Mouse (Mus musculus): Measurements from ENCODE around the gene Dcx.

Gene Dcx

DNA sequence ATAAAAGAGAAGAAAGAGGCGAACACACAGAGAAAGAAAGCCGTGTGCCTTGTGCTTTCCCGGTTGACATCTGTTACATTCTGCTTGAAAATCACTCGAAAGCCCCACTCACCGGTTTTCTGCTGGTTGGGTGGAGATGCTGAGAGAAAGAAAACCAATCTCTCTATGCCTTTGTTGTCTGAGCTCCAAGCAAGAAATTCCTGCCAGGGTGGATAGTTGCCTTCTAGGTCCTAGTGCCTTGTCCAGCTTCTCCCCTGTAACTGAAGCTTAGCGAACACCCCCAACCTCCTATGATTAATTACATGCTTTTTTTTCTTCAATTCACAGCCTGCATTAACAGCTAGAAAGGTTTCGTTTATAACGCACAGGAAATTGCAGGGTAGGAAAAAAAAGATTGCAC lies at the start of gene Dcx:
Gene Dcx, minus strand, starts transcription at position 354 of the 400 bp plus-strand sequence.
- no peak for DNase-seq (ENCODE audit: low spot score)

DNA sequence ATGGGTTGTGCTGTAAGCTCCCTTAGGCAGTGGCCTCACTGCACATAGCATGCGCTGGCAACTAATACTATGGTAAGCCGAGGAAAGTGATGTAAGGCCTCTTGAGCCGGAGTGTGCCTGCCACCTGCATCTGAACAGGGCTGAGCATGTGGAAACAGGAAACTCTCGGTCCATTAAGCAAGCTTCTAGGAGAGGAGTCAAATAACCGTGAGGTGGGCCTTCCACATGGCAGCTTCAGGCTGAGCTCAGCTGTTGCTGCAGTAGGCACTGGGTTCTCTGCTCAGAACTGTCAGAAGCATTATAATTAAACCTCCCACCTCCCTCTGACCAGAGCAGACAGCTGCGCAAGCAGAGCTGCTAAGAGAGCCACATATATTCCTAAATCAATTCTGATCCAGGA lies 33.1 kb upstream of the Dcx start:
- no peak for DNase-seq (ENCODE audit: low spot score)

DNA sequence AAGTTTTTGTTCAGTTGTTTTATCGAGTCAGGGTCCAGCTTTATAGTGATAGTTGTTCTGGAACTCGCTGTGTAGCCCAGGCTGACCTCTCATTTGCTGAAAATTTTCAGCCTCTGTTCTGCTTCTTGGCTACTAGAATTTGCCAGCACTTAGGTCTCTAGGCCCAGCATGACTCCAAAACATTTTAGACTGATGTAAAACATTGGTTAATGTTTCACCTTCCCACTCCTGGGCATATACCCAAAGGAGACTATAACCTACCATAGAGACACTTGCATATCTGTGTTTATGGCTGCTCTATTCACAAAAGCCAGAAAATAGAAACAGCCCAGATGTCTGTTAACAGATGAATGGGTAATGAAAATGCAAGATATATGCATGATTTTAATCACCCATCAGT lies 560 bp upstream of the Dcx start:
- DNase-seq (ENCODE audit: low spot score) = no peak

DNA sequence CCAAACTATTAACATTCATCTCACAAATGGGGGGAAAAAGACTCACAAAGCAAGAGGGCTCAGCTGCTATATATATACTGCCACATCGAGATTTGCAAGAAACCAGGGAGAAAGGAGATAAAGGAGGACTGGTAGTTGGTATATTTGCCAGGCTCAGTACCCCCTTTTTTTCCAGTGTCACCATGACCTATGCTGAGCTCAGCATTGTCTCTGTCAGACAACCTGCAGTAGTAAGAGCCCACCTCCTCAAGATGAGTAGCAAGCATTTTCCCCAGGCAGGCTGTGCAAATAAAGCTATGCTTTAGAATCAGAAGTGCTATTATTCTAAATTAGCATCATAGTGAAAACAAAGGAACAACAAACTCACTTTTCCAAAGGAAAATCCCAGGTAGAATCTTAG lies 581 bp downstream of the Dcx start:
- no peak for DNase-seq (ENCODE audit: low spot score)

DNA sequence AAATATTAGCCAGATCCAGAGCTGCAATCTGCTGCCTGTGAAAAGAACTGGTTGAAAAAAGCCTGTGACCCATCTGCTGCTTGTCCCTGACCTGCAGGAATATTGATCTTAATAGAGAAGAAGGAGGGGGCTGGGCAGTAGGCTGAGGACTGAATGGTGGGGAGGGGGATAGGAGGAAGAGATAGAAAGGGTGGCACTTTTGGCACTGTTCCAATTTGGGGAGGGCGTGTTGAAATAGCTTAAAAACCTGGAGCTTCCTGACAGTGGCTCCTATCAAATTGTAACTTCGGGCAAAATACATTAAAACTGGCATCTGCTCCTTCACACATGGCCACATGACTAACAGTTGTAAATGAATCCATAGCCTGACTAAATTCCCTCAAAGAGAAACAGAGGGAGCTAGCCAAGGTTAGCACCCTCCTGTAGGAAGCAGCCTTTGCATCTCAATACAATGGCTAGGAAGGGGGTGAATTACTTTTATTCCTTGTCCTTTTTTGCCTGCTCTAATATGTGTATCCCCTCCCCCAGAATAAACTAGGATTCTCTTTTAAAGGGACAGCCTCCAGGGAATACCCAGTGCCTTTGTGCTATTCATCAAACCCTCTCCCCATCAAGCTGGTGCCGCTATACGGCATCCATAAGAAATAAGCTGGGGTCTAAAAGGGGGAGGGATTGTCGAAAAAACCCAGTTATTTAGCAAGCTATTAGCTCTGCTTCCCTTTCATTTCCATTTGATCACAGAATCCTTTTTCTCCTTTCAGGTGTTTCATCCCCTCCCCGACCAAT lies 1.5 kb downstream of the Dcx start:
- DNase-seq (ENCODE audit: low spot score) = no peak

DNA sequence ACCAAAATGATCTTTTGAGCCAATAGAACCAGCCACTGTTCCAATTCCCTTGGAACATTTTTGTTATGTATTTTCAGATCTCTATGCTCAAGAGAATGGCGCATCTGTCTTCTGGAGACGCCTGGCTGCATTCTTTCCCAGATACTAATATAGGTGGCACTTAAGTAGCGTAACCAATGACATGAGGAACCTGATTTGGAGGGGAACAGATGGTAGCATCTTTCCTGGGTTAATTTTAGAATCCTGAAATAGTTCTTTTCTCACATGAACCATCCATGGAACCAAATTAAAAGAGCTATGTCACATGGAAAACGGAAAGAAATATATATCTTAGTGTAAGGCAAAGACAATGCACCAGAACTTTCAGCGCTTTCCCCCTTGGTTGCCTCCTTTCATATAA lies 11.0 kb downstream of the Dcx start:
- DNase-seq (ENCODE audit: low spot score) = no peak

DNA sequence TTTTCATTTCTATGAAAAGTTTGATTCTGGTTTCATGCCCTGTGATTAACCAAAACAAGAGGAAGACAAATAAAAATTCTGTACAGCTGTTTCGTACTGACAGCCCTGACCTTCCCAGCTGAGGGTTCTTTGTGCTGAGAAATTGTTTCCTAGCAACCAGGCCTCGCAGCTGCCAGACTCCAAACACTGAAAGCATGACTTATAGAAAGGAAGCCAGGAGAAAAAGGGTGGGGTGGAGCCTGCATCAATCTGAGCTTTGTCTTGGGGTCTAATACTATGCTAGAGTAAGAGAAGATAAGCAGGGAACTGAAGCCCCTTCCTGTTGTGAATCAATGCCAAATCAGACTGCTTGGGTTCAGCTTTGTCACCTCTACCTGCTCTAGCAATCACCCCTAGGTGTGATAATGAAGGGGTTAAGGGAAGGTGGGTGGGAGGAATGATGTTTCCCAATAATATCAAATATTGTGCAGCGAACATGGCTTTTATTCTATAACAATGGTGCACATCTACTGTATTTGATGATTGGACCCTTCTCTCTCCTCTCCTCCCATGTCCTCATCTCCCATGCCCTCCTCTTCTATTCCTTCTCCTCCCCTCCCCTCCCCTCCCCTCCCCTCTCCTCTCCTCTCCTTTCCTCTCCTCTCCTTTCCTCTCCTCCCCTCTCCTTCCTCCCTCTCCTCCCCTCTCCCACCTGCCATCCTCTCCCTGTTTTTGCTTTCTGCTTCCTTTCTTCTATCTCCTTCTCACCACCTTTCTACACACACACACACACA lies 26.2 kb downstream of the Dcx start:
- no peak for DNase-seq (ENCODE audit: low spot score)

DNA sequence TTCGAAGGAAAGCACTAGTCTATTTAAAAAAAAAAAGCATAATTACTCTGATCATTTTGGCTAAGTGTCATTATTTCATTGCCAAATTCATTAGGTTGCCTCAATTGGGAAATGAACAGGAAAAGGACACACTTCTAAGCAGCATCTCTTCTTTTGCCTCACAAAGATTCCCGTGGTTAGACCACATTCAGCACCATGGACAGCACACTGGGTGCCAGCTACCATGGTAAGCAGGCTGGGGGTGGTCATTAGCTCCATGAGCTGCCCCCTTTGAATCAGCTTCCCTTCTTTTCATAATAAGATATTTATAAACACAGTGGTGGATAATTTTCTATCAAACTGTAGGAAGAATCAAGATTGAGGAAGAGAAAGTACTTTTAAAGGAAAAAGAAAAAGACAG lies 28.4 kb downstream of the Dcx start:
- DNase-seq (ENCODE audit: low spot score) = peak; percentile 27

DNA sequence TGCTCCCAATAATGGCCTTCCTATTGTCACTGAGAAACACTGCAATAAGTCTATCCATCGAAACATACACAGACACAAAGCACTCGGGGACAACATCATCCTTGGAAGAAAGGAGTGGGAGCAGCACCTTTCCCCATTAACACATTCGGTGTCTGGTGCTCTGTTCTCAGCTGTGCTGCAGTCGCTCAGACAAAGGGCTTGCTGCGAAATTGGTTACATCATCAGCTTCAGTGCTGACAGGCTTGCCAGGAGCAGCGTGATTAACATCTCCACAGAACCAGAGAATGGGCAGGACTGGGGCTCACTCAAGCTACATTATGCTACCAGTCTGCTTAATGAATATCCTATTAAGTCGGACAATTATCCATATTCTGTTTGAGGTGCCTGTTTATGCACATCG lies 30.8 kb downstream of the Dcx start:
- no peak for DNase-seq (ENCODE audit: low spot score)

DNA sequence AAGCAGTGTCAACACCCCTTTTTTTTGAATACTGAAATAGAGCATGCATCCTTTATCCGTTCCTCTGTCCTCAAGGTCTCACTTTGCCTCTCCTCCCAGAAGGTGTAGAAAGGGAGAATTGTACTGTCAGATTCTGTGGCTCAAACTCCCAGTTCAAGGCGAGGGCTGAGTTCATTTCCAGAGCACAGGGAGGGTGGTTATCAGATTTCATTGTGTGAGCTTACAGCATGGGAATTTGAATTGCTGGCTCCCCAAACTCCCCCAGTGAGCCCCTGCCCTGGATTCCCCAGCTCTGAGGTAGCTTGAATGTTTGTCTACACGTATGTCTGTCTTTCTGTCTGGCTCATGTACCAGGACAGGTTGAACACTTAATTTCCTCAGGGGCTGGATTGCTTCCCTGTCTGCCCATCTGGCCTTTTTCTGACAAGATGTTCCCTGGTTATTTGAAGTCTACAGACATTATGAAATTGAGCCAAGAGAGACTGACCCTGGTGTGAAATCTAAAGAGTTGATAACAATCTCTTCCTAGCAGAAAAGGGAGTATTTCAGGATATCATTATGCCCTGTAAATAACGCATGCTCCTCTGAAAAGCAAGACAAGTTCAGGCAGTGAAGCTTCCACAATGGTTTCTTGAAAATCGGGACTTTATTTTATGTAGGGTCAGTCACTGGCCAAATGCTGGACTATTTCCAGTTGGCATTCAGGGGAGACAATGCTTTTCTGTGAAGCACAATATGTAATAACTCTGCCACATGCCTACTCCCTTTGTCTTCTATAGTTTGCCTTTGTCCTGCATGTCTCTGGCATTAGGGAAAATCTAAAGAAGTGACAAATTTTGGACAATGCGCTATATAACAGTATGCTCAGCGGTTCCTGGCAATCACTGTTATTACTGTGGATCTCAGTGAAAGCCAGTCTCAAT lies 35.5 kb downstream of the Dcx start:
- DNase-seq (ENCODE audit: low spot score) = no peak

DNA sequence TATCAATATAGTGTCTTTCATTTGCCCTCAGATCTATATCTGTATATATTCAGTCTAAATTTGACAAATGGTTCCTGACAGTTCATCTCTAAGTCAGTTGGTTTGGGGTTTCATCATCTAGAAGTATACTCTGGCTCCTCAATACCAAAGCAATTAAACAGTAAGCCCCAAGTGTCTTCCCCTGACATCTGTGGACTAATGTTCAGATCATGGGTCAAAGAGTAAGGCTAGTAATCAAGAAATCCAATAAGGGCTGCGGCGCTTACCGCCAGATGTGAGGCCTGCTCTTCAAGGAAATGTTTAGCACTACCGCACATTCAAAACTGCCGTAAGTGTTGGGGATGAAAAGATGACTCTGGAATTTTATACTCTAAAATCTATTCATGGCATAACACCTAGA lies 36.2 kb downstream of the Dcx start:
- no peak for DNase-seq (ENCODE audit: low spot score)

DNA sequence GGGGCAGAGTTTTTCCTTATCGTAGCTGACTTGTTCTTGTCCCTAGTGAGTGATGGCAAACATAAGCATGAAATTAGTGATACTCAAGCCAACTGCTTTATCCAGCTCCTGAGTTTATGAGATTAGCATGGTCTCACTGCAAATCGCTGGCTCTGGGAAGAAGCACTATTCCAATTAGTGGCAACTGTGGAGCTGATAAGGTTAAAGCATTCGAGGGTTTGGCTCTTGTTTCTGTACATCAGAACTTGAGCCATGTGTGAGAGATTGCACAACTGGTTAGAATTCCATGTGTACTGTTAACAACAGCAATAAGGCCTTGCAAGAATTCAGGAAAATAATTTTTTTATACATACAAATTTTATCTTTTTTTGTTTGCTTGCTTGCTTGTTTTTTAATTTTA lies 39.9 kb downstream of the Dcx start:
- no peak for DNase-seq (ENCODE audit: low spot score)

DNA sequence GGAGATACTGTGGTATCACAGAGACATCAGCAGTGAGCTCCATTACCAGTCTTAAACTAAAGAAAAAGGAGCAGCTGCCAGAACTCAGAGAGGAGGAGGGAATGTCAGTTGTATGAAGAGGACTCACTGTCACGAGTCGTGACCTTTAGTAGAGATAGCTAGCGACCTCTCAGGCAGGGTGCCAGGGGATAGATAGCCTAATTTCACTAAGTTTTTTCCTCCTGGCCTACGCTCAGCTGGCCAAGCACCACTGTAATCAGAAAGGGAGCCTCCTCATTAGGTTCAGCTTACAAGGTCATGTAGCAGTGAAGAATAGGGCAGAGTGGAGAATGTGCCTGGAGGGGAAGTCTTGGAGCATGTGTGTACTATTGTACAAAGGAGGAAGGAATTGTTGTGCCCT lies 47.3 kb downstream of the Dcx start:
- DNase-seq (ENCODE audit: low spot score) = peak; percentile 51

DNA sequence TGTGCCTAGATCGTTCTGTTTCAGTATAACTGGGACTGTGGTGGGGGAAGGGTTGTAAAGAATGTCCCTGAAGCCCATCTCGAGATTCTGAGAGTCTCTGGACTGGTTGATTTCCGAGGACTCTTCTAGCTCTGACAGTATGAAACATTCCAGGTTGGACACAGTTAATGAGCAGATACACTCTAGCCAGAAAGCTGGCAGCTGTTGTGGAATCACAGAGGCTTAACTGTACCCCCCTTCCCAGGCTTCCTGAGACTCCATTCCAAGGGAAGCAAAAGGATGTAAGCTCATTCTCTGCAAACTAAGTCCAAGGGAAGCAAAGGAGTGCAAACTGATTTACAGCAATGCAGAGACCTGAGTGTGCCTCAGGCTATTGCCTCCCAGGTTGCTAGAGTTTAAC lies 48.2 kb downstream of the Dcx start:
- no peak for DNase-seq (ENCODE audit: low spot score)

DNA sequence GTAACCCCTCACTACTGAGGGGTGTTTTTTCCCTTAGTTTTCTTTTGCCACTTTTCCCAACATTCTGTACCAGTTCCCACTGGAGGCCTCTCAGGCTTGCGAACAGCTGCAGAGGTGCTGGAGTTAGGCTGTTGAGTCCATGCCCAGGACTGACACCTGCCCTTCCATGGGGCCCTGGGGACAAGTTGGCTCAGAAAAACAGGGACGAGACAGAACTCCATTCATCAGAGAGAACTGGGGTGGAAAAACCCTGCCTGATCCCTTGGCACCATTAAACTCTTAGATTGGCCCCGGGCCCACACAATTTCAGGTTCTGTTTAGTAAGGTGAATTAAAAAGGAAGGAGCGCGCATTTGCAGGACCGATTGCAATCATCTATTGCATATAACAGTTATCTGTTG lies 48.8 kb downstream of the Dcx start:
- no peak for DNase-seq (ENCODE audit: low spot score)

DNA sequence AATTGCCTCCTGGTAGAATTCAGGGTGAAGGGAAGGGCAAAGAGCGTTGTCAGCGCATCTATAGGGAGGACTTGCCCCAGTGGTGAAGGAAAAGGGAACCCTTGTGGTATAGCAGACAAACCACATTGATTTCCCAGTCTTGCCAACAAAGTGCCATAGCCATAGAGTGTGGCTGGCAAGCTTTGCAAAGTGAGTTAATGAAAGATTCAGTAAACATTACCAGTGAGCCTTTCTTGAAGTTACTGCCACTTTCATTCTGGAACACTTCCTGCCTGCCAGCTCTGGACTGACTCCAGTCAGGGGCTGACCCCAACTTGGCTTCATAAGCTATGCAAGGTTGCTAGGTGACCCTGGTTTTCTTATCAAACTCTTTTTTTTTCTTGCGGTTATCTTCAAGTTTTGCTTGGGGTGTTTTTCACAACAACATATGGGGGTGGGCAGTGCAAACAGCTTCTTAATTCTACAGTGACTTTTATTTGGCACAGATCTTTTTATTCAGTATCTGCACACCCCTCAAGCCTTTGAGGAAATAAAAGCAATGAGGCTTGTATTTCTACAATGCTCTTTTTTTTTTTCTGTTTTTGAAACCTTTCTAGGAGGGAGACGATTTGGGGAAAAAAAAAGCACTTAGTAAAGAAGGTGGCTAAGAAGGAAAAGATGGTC lies 51.2 kb downstream of the Dcx start:
- peak; percentile 19 for DNase-seq (ENCODE audit: low spot score)

DNA sequence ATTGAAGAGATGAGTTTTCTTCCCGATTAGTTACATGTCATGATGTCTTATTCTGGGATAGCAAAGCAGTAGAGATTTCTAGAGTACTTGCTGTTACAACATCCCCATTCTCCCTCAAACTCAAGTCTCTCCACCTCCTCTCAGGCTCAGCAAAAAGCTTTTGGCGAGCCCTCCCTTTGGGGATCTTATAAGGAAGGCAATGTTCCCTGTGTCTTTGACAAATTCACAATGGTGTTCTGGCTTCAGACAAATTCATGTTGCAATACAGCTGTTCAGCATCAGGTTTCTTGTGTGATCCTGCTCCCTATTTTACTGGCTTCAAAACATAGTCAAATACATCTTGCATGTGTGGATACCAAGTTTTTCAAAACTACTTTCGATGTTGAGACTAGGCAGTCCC lies 53.5 kb downstream of the Dcx start:
- DNase-seq (ENCODE audit: low spot score) = no peak

DNA sequence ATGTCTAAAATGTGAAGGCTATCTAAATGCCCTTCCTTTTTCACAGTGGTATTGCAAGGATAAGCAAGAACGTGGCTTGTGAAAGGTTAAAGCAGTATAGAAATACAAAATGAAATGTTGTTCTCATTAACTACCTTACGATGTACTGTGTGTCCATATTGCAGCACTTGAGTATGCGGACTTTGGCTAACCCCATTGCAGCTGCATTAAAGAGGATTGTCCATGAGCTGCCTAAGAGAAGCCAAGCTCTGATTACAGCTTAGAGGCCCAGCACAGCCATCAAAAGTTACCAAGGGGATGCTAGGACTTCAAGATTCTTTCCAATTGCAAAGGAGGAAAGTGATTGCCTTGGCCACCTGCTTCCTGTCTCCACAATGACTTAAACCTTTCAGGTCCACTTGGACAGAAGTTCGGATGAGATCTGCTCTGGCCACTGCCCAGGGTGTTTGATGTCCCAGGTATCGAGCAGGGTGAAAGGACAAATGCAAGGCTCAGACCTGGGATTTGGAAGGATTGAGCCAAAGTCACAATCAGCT lies 65.9 kb downstream of the Dcx start:
- no peak for DNase-seq (ENCODE audit: low spot score)

DNA sequence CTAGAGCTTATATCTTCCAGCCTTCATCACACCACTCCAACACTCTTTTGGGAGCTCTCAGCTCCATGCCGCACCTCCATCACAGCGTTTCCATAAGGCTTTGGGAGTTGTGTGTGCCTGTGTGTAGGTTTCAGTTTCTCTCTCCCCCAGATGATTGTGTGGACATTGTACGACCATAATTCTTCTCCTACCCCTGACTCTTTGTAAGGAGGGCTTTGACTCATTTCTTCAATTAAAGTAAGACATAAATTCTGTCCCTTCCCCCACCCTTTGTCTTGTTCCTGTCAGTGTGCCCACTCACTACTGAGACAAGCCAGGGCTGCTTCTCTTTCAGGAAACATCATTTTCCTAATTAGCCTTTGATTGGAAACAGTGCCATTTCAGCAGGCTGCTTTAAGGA lies 81.8 kb downstream of the Dcx start:
- DNase-seq (ENCODE audit: low spot score) = no peak

DNA sequence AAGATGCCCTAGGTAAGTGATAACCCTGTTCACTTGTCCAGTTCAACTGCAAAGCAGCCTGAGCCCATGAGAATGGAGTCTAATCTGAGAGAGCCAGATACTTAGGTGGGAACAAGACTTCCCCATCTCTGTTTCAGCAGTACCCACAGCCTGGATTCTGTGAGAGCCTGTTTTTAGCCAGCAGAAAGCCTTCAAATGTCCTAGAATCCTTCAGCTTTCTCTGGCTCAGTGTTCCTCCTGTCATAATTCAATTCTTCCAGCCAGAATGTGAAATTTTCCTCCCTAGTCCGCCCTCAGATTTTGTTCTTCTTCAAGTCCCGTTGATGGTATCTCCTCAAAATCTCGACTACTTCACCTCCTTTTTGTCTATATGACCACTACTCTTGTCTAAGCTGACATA lies 83.1 kb downstream of the Dcx start:
- DNase-seq (ENCODE audit: low spot score) = no peak

DNA sequence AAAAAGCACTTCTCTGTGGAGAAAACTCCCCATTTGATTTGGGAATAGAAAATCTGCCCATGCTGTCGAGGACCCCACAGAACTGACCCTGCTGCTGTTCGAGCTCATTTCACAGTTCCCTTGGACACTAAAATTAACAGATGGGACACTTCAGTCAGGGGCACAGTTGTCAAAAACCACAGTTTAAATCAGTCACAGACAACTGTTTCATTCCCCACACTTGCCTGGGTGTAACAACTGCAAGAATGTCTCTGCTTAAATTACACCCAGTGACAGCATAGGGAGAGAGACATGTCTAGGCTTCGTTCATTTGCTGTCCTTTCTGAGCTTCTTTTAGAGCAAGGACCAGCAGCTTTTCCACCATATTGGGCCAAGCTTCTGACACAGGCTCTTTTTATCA lies 86.5 kb downstream of the Dcx start:
- DNase-seq (ENCODE audit: low spot score) = no peak

DNA sequence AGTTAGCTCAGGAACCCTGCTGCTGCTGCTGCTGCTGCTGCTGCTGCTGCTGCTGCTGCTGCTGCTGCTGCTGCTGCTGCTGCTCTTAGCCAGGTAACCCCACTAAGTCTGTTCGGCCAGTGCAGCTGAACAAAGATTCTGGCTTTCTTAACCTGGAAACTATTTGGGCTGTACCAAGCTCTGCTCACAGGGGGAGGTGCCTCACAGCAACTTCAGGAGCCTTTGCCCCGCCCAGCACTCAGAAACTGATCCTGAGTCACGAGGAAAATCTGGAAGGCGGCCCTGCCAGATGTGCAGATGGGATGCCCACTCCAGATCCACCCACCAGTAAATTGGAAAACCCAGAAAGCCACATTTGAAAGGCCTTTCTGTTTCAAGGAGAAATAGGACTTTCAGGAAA lies 105.9 kb downstream of the Dcx start, which contains the start of gene Capn6:
Gene Capn6, minus strand, starts transcription at position 203 of the 400 bp plus-strand sequence.
- DNase-seq (ENCODE audit: low spot score) = no peak

Measured in ovary, postnatal 36 days (tissue).